Mouse (Mus musculus): ENCODE results near the gene Crtac1. TPM values are rescaled to one million over a fixed set of nuclear protein-coding genes. Genes with fewer than 3 reads are reported as not detected.

Gene Crtac1
- polyA plus RNA-seq (2016; fragmentation: Nextera tagmentation; extraction: Ambion mirVana): 0.55 and 0.59 TPM in 2 replicates

DNA sequence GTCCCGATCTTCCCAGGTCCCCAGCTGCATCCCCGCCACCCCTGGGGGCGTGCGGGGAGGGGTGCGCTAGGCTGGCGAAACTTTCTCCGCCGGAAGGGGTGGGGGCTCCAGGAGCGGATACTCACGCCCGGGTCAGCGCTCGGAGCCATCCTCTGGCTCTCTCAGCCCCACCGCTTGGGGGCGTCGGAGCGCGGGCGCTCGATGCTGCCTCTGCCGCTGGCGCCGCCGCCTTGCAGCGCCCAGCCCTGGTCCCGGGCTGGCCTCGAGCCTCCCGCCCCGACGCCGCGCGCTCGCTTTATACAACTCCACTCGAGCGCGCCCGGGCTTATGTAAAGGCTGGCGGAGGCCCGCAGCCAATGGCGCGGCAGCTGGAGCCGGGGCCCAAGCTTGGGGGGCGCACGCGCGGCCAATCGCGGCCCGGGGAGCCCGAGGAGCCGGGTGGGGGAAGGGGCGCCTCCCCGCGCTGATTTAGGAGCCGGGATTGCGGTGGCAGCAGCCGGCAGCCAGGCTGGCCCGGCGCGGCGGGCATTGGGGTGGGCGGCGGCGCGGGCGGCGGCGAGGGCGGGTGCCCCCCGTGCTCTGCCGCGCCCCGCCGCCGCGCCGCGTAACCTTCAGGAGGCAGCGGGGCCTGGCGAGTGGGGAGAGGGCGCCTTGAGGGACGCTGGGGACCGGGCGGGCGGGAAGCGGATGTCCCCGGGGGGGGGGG, at the start of gene Crtac1:
Gene Crtac1 (minus strand): TSS at position 299 of the 706 bp plus-strand sequence.
- Histone ChIP-seq H3K36me3 (no peaks in the 10 kb centered on the region), H3K27me3 (replicated peaks) (peaks cover 95% of the 10 kb centered on the region), H3K9me3 (replicated peaks) (no peaks in the 10 kb centered on the region), H3K4me1 (replicated peaks) (peaks cover 11% of the 10 kb centered on the region), H3K4me3 (peak within 1 kb of the TSS; percentile 59), H3K27ac (ENCODE audit: poor library complexity, severe bottlenecking) (no peak within 1 kb of the TSS), H3K4me2 (peak within 1 kb of the TSS; percentile 89), H3K9ac (peak within 1 kb of the TSS; percentile 50)
- WGBS: under 1% methylated on average over 74 of the region's 88 CpGs
- peak; percentile 59 for ATAC-seq (ENCODE audit: insufficient number of reproducible peaks, low FRiP score)

DNA sequence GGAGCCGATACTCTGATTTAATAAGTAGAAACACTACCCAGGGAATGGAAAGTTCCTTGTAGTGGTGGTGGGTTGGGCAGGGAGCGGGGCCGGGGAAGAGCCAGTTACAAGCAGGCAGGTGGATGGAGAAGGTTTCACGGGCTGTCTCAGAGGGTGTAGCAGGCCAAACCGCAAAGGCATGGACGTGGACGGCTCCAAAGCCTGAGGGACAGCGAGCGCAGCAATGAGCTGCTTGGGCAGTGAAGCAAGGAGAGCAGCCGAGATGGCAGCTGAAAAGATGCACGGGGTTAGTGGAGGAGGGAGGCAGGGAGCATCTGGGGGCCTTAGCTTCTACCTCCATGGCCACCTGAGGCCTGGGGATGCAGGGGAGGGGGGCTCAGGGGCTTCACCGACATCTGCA, 46.7 kb upstream of the Crtac1 start:
- no peak overlapping the region for H3K9ac ChIP-seq
- ATAC-seq (ENCODE audit: insufficient number of reproducible peaks, low FRiP score): no peak
- no peak overlapping the region for H3K4me3 ChIP-seq
- H3K4me2 ChIP-seq: no peak overlapping the region
- no peaks in the 10 kb centered on the region for H3K36me3 ChIP-seq
- peaks cover 77% of the 10 kb centered on the region for H3K27me3 ChIP-seq (replicated peaks)
- no peaks in the 10 kb centered on the region for H3K4me1 ChIP-seq (replicated peaks)
- no peak overlapping the region for H3K27ac ChIP-seq (ENCODE audit: poor library complexity, severe bottlenecking)
- 59% methylated on average over 12 of the region's 12 CpGs for WGBS
- peaks cover 3% of the 10 kb centered on the region; the same call in 1 of the 2 replicates for H3K9me3 ChIP-seq (replicated peaks)

DNA sequence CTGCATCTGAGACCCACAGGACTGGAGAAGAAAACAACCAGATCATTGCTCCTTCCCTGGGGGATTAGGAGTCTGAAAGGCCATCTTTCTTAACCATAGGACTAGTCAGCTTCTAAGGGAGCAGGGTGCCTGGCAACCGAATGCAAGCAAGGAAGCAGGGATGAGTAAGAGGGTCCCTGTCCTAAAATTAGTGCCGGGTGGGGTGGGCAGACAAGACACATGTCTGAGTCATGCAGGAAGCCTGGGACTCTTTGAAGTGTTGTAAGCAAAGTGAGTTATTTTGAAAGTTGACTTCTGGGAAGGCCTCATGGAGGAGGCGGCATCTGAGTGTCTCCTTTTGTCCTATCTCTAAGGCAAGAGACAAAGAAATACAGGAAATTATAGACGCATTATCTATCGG, 46.2 kb upstream of the Crtac1 start:
- 56% methylated on average over 5 of the region's 5 CpGs for WGBS
- no peak overlapping the region for H3K9ac ChIP-seq
- H3K27me3 ChIP-seq (replicated peaks): peaks cover 77% of the 10 kb centered on the region
- ATAC-seq (ENCODE audit: insufficient number of reproducible peaks, low FRiP score): no peak
- H3K27ac ChIP-seq (ENCODE audit: poor library complexity, severe bottlenecking): no peak overlapping the region
- H3K36me3 ChIP-seq: no peaks in the 10 kb centered on the region
- H3K4me1 ChIP-seq (replicated peaks): no peaks in the 10 kb centered on the region
- H3K4me2 ChIP-seq: no peak overlapping the region
- peaks cover 3% of the 10 kb centered on the region; the same call in 1 of the 2 replicates for H3K9me3 ChIP-seq (replicated peaks)
- no peak overlapping the region for H3K4me3 ChIP-seq

DNA sequence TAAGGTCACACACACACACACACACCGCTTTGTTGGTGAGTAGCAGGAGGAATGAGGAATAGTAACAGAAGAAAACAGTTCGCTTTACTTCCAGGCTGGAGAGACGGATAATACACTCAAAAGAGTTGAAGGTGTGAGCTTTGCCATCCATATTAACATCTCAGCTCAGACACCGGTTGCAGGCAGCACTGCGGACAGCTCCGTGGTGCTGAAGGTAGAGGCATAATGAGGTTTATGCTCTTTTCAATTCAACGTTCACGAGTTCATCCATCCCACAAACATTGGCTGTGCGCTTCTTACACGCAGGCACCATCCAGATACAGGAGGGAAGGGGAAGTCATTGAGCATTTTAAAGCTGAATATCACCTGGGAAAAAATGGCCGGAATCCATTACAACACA, 41.2 kb upstream of the Crtac1 start:
- H3K4me2 ChIP-seq: no peak overlapping the region
- H3K4me3 ChIP-seq: no peak overlapping the region
- no peak overlapping the region for H3K27ac ChIP-seq (ENCODE audit: poor library complexity, severe bottlenecking)
- no peaks in the 10 kb centered on the region for H3K36me3 ChIP-seq
- H3K27me3 ChIP-seq (replicated peaks): peaks cover 53% of the 10 kb centered on the region
- WGBS: 22% methylated on average over 11 of the region's 11 CpGs
- no peak for ATAC-seq (ENCODE audit: insufficient number of reproducible peaks, low FRiP score)
- H3K4me1 ChIP-seq (replicated peaks): no peaks in the 10 kb centered on the region
- no peaks in the 10 kb centered on the region for H3K9me3 ChIP-seq (replicated peaks)
- H3K9ac ChIP-seq: no peak overlapping the region

DNA sequence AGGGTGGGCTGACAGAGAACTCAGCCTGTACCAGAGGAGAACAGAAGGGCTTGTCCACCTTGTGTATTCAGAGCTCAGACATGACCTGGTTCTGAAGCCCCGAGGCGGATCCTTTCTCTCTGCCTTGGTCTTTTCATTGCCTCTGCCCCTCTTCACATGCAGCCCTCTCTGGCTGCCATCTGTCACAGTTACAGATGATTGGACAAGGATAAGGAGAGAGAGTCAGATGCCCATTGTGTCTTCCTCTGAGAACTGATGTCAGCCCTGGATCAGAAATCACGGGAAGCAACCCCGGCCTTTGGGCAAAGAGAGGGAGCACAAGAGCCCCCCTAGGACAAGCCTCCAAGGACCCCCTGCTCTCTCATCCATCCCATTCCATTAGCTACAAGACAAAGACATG, 40.0 kb upstream of the Crtac1 start:
- peaks cover 42% of the 10 kb centered on the region for H3K27me3 ChIP-seq (replicated peaks)
- H3K36me3 ChIP-seq: no peaks in the 10 kb centered on the region
- H3K4me3 ChIP-seq: no peak overlapping the region
- H3K27ac ChIP-seq (ENCODE audit: poor library complexity, severe bottlenecking): no peak overlapping the region
- no peaks in the 10 kb centered on the region for H3K4me1 ChIP-seq (replicated peaks)
- H3K9ac ChIP-seq: no peak overlapping the region
- H3K9me3 ChIP-seq (replicated peaks): no peaks in the 10 kb centered on the region
- WGBS: 82% methylated on average over 4 of the region's 4 CpGs
- H3K4me2 ChIP-seq: no peak overlapping the region
- ATAC-seq (ENCODE audit: insufficient number of reproducible peaks, low FRiP score): no peak

DNA sequence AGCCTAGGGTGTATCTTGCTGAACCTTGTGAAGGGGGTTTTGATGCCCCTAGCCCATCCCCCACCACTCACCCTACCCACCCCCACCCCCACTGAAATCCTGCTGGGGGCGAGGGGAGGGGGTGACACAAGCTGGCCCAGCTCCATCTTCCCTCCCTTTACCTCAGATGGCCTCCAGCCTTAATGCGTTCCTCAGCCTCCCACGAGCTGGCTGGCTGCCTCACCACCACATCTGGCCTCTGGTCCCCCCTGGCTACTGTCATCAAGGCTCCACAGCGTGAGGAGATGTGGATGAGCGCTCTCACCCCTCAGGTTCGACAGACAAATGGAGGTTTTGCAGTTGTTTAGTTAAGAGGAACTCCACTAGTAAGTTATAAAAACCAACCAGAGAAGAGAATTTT, 30.3 kb upstream of the Crtac1 start:
- ATAC-seq (ENCODE audit: insufficient number of reproducible peaks, low FRiP score): no peak
- H3K9ac ChIP-seq: no peak overlapping the region
- H3K4me2 ChIP-seq: no peak overlapping the region
- H3K4me3 ChIP-seq: no peak overlapping the region
- H3K27me3 ChIP-seq (replicated peaks): peaks cover 73% of the 10 kb centered on the region
- 29% methylated on average over 6 of the region's 6 CpGs for WGBS
- no peak overlapping the region for H3K27ac ChIP-seq (ENCODE audit: poor library complexity, severe bottlenecking)
- H3K4me1 ChIP-seq (replicated peaks): no peaks in the 10 kb centered on the region
- H3K36me3 ChIP-seq: no peaks in the 10 kb centered on the region
- H3K9me3 ChIP-seq (replicated peaks): no peaks in the 10 kb centered on the region; the same call in 1 of the 2 replicates

DNA sequence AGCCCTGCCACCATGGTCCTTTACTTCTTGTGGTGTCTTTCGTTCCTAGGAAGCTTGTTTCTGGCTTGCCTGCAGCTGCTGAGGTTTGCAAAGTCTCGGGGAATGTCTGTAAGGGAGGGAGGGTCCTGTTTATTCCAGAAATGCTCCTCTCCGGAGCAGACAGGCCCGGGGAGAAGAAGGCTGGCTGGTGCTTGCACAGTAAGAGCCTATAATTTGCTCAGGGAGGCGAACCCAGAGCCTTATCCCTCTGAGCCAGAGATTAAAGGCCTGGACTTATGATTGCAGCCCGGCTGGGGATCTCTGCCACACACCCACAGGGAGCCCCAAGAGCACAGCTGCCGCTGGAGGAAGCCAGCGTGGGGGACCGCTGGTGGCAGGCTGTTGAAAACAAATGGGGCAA, 29.8 kb upstream of the Crtac1 start:
- WGBS: 16% methylated on average over 9 of the region's 9 CpGs
- Histone ChIP-seq H3K27ac (ENCODE audit: poor library complexity, severe bottlenecking) (no peak overlapping the region), H3K4me2 (no peak overlapping the region), H3K9ac (no peak overlapping the region), H3K4me3 (no peak overlapping the region), H3K36me3 (no peaks in the 10 kb centered on the region), H3K27me3 (replicated peaks) (peaks cover 78% of the 10 kb centered on the region), H3K4me1 (replicated peaks) (no peaks in the 10 kb centered on the region), H3K9me3 (replicated peaks) (no peaks in the 10 kb centered on the region; the same call in 1 of the 2 replicates)
- ATAC-seq (ENCODE audit: insufficient number of reproducible peaks, low FRiP score): no peak

DNA sequence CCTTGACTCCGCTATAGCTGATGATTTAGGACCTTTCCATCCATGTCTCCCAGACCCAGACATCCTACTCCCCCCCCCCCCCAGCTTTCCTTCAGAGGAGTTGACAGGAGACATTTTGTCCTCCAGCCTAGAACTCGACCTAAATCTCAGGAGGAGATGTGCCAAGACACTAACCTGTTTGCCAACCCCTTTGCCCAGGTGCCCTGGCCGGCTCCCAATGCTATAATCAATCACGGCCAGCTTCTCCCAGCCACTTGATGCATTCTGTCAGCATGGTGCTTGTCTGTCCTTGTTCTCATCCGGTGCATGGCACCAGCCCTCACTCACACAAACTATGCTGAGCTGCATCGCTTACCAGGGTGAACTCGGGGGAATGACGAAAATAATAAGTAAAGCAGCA, 27.9 kb upstream of the Crtac1 start:
- no peak for ATAC-seq (ENCODE audit: insufficient number of reproducible peaks, low FRiP score)

DNA sequence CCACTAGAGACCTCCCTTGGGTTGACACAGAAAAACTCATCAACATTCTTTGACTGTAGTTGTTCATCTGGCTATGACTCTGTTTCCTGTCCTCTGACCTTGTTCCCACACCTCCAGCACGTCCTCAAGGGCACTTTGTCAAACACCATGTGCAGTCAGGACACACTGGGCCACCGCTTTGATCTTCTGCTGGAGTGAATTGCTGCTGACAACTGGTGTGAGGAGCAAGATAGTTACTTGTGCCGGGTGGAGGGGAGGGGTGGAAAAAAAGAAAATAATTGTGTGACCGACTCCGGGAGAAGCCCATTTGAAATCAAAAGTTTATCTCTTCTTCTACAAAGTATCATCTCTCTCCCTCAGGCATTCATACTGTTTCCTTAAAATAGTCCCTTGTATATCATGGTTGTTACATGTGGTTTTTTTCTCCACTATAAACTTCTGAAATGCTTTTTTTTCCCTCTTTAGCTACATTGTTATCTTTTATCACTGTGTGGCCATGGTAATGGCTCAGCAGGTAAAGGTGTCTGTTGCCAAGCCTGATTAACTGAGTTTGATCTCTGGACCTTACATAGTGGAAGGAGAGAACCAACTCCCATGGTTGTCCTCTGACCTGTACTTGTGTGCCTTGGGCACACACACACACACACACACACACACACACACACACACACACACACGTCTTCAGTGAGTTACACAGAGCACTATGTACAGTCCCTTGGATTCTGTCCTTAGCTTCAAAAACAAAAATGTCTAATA, 23.1 kb upstream of the Crtac1 start:
- Histone ChIP-seq H3K4me2 (no peak overlapping the region), H3K4me3 (no peak overlapping the region), H3K36me3 (no peaks in the 10 kb centered on the region), H3K4me1 (replicated peaks) (0 out of 2 replicates have a peak, but pooled peaks cover 3% of the 10 kb centered on the region), H3K27ac (ENCODE audit: poor library complexity, severe bottlenecking) (no peak overlapping the region), H3K9ac (no peak overlapping the region), H3K27me3 (replicated peaks) (peaks cover 84% of the 10 kb centered on the region), H3K9me3 (replicated peaks) (no peaks in the 10 kb centered on the region)
- ATAC-seq (ENCODE audit: insufficient number of reproducible peaks, low FRiP score): no peak
- WGBS: 30% methylated on average over 6 of the region's 6 CpGs

More for the DNA sequence above, 27.9 kb upstream of the Crtac1 start:
- Histone ChIP-seq H3K27me3 (replicated peaks) (peaks cover 92% of the 10 kb centered on the region), H3K4me3 (no peak overlapping the region), H3K36me3 (no peaks in the 10 kb centered on the region), H3K27ac (ENCODE audit: poor library complexity, severe bottlenecking) (no peak overlapping the region), H3K9me3 (replicated peaks) (no peaks in the 10 kb centered on the region; the same call in 1 of the 2 replicates), H3K4me2 (no peak overlapping the region), H3K4me1 (replicated peaks) (0 out of 2 replicates have a peak, but pooled peaks cover under 1% of the 10 kb centered on the region), H3K9ac (no peak overlapping the region)
- 82% methylated on average over 8 of the region's 8 CpGs for WGBS

DNA sequence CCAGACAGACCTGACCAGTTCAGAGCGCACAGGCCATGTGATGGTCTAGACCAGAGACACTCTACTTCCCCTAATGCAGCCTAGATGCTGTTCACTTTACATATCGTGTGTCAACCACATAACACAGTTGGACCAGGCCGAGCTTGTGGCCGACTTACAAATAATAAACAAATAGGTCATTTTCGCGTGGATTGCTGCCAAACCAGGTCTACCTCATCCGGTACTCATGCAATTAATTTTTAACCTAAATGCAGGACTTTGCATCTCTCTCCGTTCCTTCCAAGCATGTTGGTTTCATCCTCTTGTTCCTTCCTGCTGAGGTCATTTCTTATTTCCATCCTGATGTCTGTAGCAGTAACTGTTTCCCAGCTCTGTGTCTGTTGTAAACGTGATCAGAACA, 22.4 kb upstream of the Crtac1 start:
- Histone ChIP-seq H3K4me3 (no peak overlapping the region), H3K27me3 (replicated peaks) (peaks cover 84% of the 10 kb centered on the region), H3K36me3 (no peaks in the 10 kb centered on the region), H3K9ac (no peak overlapping the region), H3K27ac (ENCODE audit: poor library complexity, severe bottlenecking) (no peak overlapping the region), H3K4me2 (no peak overlapping the region), H3K9me3 (replicated peaks) (no peaks in the 10 kb centered on the region), H3K4me1 (replicated peaks) (0 out of 2 replicates have a peak, but pooled peaks cover 3% of the 10 kb centered on the region)
- ATAC-seq (ENCODE audit: insufficient number of reproducible peaks, low FRiP score): no peak
- WGBS: 83% methylated on average over 9 of the region's 9 CpGs

DNA sequence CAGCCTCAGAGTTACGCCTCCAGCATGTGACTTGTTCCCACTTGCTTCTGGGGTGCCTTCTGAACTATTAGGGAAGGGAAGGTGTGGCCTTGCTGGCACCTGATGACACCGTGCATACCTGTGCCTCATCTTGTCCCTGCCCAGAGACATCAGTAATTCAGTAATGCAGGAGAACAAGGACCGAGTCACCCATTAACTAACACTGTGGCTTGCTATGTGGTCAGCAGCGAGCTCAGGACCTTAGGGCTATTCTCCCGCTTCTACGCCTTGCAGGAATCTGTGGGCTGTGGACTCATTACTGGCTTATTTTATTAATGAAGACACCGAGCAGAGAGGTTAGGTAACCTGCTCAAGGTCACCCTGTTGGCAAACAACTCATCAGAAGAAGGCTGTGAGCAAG, 21.0 kb upstream of the Crtac1 start:
- Histone ChIP-seq H3K27ac (ENCODE audit: poor library complexity, severe bottlenecking) (no peak overlapping the region), H3K27me3 (replicated peaks) (peaks cover 81% of the 10 kb centered on the region), H3K36me3 (no peaks in the 10 kb centered on the region), H3K9me3 (replicated peaks) (no peaks in the 10 kb centered on the region), H3K4me2 (no peak overlapping the region), H3K4me1 (replicated peaks) (0 out of 2 replicates have a peak, but pooled peaks cover 3% of the 10 kb centered on the region), H3K4me3 (no peak overlapping the region), H3K9ac (no peak overlapping the region)
- 79% methylated on average over 7 of the region's 7 CpGs for whole genome bisulfite sequencing
- ATAC-seq (ENCODE audit: insufficient number of reproducible peaks, low FRiP score): no peak

Data from heart, embryonic 12.5 days (tissue).